Mouse (Mus musculus): ENCODE measurements at regions not wholly inside any gene's neighbourhood (a gene's known extent, or its start where the extent isn't known, plus 50 kb on each side); places are given as distances from the start of the nearest gene placed in this dataset.

GRCm38 (mm10) chr13:101111773-101112172, 278.5 kb upstream of the Slc30a5 start:
- ATAC-seq (ENCODE audit: insufficient number of reproducible peaks, insufficient read depth, low FRiP score, low TSS enrichment, low read depth), result no peak
- H3K9me3 ChIP-seq, result no peaks in the 10 kb centered on the region

GRCm38 (mm10) chr13:101100621-101101020, 267.4 kb upstream of the Slc30a5 start:
- no peak overlapping the region for H3K4me2 ChIP-seq
- H3K9me3 ChIP-seq, result no peaks in the 10 kb centered on the region
- ATAC-seq (ENCODE audit: insufficient number of reproducible peaks, insufficient read depth, low FRiP score, low TSS enrichment, low read depth), result no peak
- no peaks in the 10 kb centered on the region for H3K36me3 ChIP-seq
- WGBS, result 34% methylated on average over 3 of the region's 3 CpGs
- H3K27me3 ChIP-seq, result no peaks in the 10 kb centered on the region; the same call in 1 of the 2 replicates
- no peak overlapping the region for H3K9ac ChIP-seq (replicated peaks)
- no peak overlapping the region for H3K27ac ChIP-seq
- no peak overlapping the region for H3K4me3 ChIP-seq (replicated peaks)
- H3K4me1 ChIP-seq (replicated peaks), result no peaks in the 10 kb centered on the region; the same call in 1 of the 2 replicates

More at GRCm38 (mm10) chr13:101111773-101112172, 278.5 kb upstream of the Slc30a5 start:
- WGBS, result 72% methylated on average over 2 of the region's 2 CpGs
- H3K4me1 ChIP-seq (replicated peaks), result no peaks in the 10 kb centered on the region; the same call in 1 of the 2 replicates
- H3K4me2 ChIP-seq, result no peak overlapping the region
- no peaks in the 10 kb centered on the region for H3K36me3 ChIP-seq
- no peak overlapping the region for H3K9ac ChIP-seq (replicated peaks)
- no peak overlapping the region for H3K4me3 ChIP-seq (replicated peaks)
- H3K27me3 ChIP-seq, result no peaks in the 10 kb centered on the region
- H3K27ac ChIP-seq, result no peak overlapping the region

GRCm38 (mm10) chr13:101096856-101097255, 263.6 kb upstream of the Slc30a5 start:
- H3K4me1 ChIP-seq (replicated peaks), result peaks cover 7% of the 10 kb centered on the region; the same call in 1 of the 2 replicates
- WGBS, result 90% methylated on average over 1 of the region's 1 CpGs

GRCm38 (mm10) chr13:101096221-101096620, 263.0 kb upstream of the Slc30a5 start:
- Histone ChIP-seq H3K36me3 (no peaks in the 10 kb centered on the region), H3K4me1 (replicated peaks) (peaks cover 7% of the 10 kb centered on the region; the same call in 1 of the 2 replicates), H3K27me3 (no peaks in the 10 kb centered on the region; the same call in 1 of the 2 replicates), H3K9ac (replicated peaks) (no peak overlapping the region), H3K27ac (no peak overlapping the region), H3K4me2 (no peak overlapping the region), H3K4me3 (replicated peaks) (no peak overlapping the region), H3K9me3 (no peaks in the 10 kb centered on the region; the same call in 1 of the 2 replicates)
- WGBS, result 81% methylated on average over 6 of the region's 6 CpGs
- ATAC-seq (ENCODE audit: insufficient number of reproducible peaks, insufficient read depth, low FRiP score, low TSS enrichment, low read depth), result no peak

More at GRCm38 (mm10) chr13:101096856-101097255, 263.6 kb upstream of the Slc30a5 start:
- no peak for ATAC-seq (ENCODE audit: insufficient number of reproducible peaks, insufficient read depth, low FRiP score, low TSS enrichment, low read depth)
- no peaks in the 10 kb centered on the region for H3K36me3 ChIP-seq
- no peaks in the 10 kb centered on the region; the same call in 1 of the 2 replicates for H3K9me3 ChIP-seq
- no peak overlapping the region for H3K9ac ChIP-seq (replicated peaks)
- H3K27me3 ChIP-seq, result no peaks in the 10 kb centered on the region; the same call in 1 of the 2 replicates
- no peak overlapping the region for H3K27ac ChIP-seq
- H3K4me3 ChIP-seq (replicated peaks), result no peak overlapping the region
- no peak overlapping the region for H3K4me2 ChIP-seq

- WGBS, result 81% methylated on average over 6 of the region's 6 CpGs
- ATAC-seq (ENCODE audit: insufficient number of reproducible peaks, insufficient read depth, low FRiP score, low TSS enrichment, low read depth), result no peak
- no peak overlapping the region for H3K27ac ChIP-seq
- H3K4me2 ChIP-seq, result no peak overlapping the region
- no peak overlapping the region for H3K4me3 ChIP-seq (replicated peaks)
- no peak overlapping the region for H3K9ac ChIP-seq (replicated peaks)
- H3K27me3 ChIP-seq, result no peaks in the 10 kb centered on the region; the same call in 1 of the 2 replicates
- H3K4me1 ChIP-seq (replicated peaks), result peaks cover 7% of the 10 kb centered on the region; the same call in 1 of the 2 replicates
- no peaks in the 10 kb centered on the region for H3K36me3 ChIP-seq
- no peaks in the 10 kb centered on the region; the same call in 1 of the 2 replicates for H3K9me3 ChIP-seq
These were observed 262.0 kb upstream of the Slc30a5 start for GRCm38 (mm10) chr13:101095057-101095831.

- H3K9ac ChIP-seq (replicated peaks), result no peak overlapping the region
- peaks cover 7% of the 10 kb centered on the region; the same call in 1 of the 2 replicates for H3K4me1 ChIP-seq (replicated peaks)
- 75% methylated on average over 10 of the region's 10 CpGs for WGBS
These were observed 259.5 kb upstream of the Slc30a5 start for GRCm38 (mm10) chr13:101092743-101093131.

GRCm38 (mm10) chr13:101092033-101092742, 259.0 kb upstream of the Slc30a5 start:
- Histone ChIP-seq H3K4me1 (replicated peaks) (peaks cover 7% of the 10 kb centered on the region; the same call in 1 of the 2 replicates), H3K27me3 (no peaks in the 10 kb centered on the region; the same call in 1 of the 2 replicates), H3K9me3 (no peaks in the 10 kb centered on the region; the same call in 1 of the 2 replicates), H3K4me2 (no peak overlapping the region), H3K36me3 (no peaks in the 10 kb centered on the region), H3K4me3 (replicated peaks) (no peak overlapping the region), H3K9ac (replicated peaks) (no peak overlapping the region), H3K27ac (no peak overlapping the region)
- ATAC-seq (ENCODE audit: insufficient number of reproducible peaks, insufficient read depth, low FRiP score, low TSS enrichment, low read depth), result no peak
- 68% methylated on average over 18 of the region's 18 CpGs for WGBS

More at GRCm38 (mm10) chr13:101092743-101093131, 259.5 kb upstream of the Slc30a5 start:
- H3K9me3 ChIP-seq, result no peaks in the 10 kb centered on the region; the same call in 1 of the 2 replicates
- no peak overlapping the region for H3K4me2 ChIP-seq
- H3K27ac ChIP-seq, result no peak overlapping the region
- no peaks in the 10 kb centered on the region; the same call in 1 of the 2 replicates for H3K27me3 ChIP-seq
- ATAC-seq (ENCODE audit: insufficient number of reproducible peaks, insufficient read depth, low FRiP score, low TSS enrichment, low read depth), result no peak
- no peaks in the 10 kb centered on the region for H3K36me3 ChIP-seq
- no peak overlapping the region for H3K4me3 ChIP-seq (replicated peaks)

GRCm38 (mm10) chr13:101085182-101085581, 252.0 kb upstream of the Slc30a5 start:
- no peak overlapping the region for H3K4me3 ChIP-seq (replicated peaks)
- H3K36me3 ChIP-seq, result no peaks in the 10 kb centered on the region
- ATAC-seq (ENCODE audit: insufficient number of reproducible peaks, insufficient read depth, low FRiP score, low TSS enrichment, low read depth), result no peak
- no peak overlapping the region for H3K9ac ChIP-seq (replicated peaks)
- no peaks in the 10 kb centered on the region for H3K27me3 ChIP-seq
- no peaks in the 10 kb centered on the region for H3K4me1 ChIP-seq (replicated peaks)
- H3K4me2 ChIP-seq, result no peak overlapping the region
- H3K9me3 ChIP-seq, result no peaks in the 10 kb centered on the region
- H3K27ac ChIP-seq, result no peak overlapping the region

- H3K4me2 ChIP-seq, result no peak overlapping the region
- H3K4me1 ChIP-seq (replicated peaks), result no peaks in the 10 kb centered on the region
- H3K9me3 ChIP-seq, result no peaks in the 10 kb centered on the region
- 95% methylated on average over 5 of the region's 5 CpGs for WGBS
- H3K4me3 ChIP-seq (replicated peaks), result no peak overlapping the region
- no peaks in the 10 kb centered on the region for H3K36me3 ChIP-seq
- no peak overlapping the region for H3K27ac ChIP-seq
- no peak for ATAC-seq (ENCODE audit: insufficient number of reproducible peaks, insufficient read depth, low FRiP score, low TSS enrichment, low read depth)
- H3K9ac ChIP-seq (replicated peaks), result no peak overlapping the region
- no peaks in the 10 kb centered on the region for H3K27me3 ChIP-seq
These were observed 251.0 kb upstream of the Slc30a5 start for GRCm38 (mm10) chr13:101084193-101084592.

- no peak overlapping the region for H3K9ac ChIP-seq (replicated peaks)
- no peak overlapping the region for H3K27ac ChIP-seq
- no peak for ATAC-seq (ENCODE audit: insufficient number of reproducible peaks, insufficient read depth, low FRiP score, low TSS enrichment, low read depth)
- no peaks in the 10 kb centered on the region for H3K27me3 ChIP-seq
- no peak overlapping the region for H3K4me2 ChIP-seq
- no peaks in the 10 kb centered on the region for H3K36me3 ChIP-seq
- no peaks in the 10 kb centered on the region for H3K4me1 ChIP-seq (replicated peaks)
- no peak overlapping the region for H3K4me3 ChIP-seq (replicated peaks)
- 73% methylated on average over 1 of the region's 1 CpGs for WGBS
- H3K9me3 ChIP-seq, result no peaks in the 10 kb centered on the region
These were observed 250.2 kb upstream of the Slc30a5 start for GRCm38 (mm10) chr13:101083416-101083815.

GRCm38 (mm10) chr13:101068489-101068888, 235.3 kb upstream of the Slc30a5 start:
- 60% methylated on average over 6 of the region's 6 CpGs for WGBS
- peaks cover 5% of the 10 kb centered on the region; the same call in 1 of the 2 replicates for H3K27me3 ChIP-seq
- H3K4me2 ChIP-seq, result no peak overlapping the region
- no peak overlapping the region for H3K27ac ChIP-seq
- no peak overlapping the region for H3K9ac ChIP-seq (replicated peaks)
- peaks cover 10% of the 10 kb centered on the region for H3K4me1 ChIP-seq (replicated peaks)
- H3K36me3 ChIP-seq, result no peaks in the 10 kb centered on the region
- ATAC-seq (ENCODE audit: insufficient number of reproducible peaks, insufficient read depth, low FRiP score, low TSS enrichment, low read depth), result no peak
- H3K4me3 ChIP-seq (replicated peaks), result no peak overlapping the region
- H3K9me3 ChIP-seq, result no peaks in the 10 kb centered on the region
